Mouse (Mus musculus) ovary, adult 18-20 months (tissue): ENCODE data around the gene Rer1.
A peak's percentile ranks its signal among the peaks of the same experiment; 100 is the strongest.

ENCODE experiments used
- DNase-seq: peaks from one replicate; pipeline ENCODE4 v3.0.0; 2022; ENCODE audit warnings: low spot score, mixed read lengths

The Rer1 gene

GRCm38 (mm10) chr4:155086108-155087024 lies at the start of gene Rer1, which contains the start of gene Morn1:
Rer1 (minus strand) TSS chr4:155086382.
Morn1 (plus strand) TSS chr4:155086577.
- peak; percentile 99 for DNase-seq

GRCm38 (mm10) chr4:155134686-155135172 lies 48.5 kb upstream of the Rer1 start:
- no peak for DNase-seq

- no peak for DNase-seq
Observed at GRCm38 (mm10) chr4:155133658-155134417, 47.7 kb upstream of the Rer1 start.

GRCm38 (mm10) chr4:155133188-155133587 lies 47.0 kb upstream of the Rer1 start:
- DNase-seq = no peak

GRCm38 (mm10) chr4:155130616-155131015 lies 44.4 kb upstream of the Rer1 start:
- no peak for DNase-seq

- peak; percentile 83 for DNase-seq
Observed at GRCm38 (mm10) chr4:155129996-155130395, 43.8 kb upstream of the Rer1 start.

- DNase-seq = no peak
Observed at GRCm38 (mm10) chr4:155129132-155129917, 43.1 kb upstream of the Rer1 start.

GRCm38 (mm10) chr4:155128411-155128810 lies 42.2 kb upstream of the Rer1 start:
- DNase-seq = no peak

- no peak for DNase-seq
Observed at GRCm38 (mm10) chr4:155126602-155127372, 40.6 kb upstream of the Rer1 start.

- DNase-seq = no peak
Observed at GRCm38 (mm10) chr4:155126194-155126593, 40.0 kb upstream of the Rer1 start.

GRCm38 (mm10) chr4:155125310-155125709 lies 39.1 kb upstream of the Rer1 start:
- no peak for DNase-seq

- DNase-seq = no peak
Observed at GRCm38 (mm10) chr4:155123868-155124534, 37.8 kb upstream of the Rer1 start.

GRCm38 (mm10) chr4:155122444-155123040 lies 36.4 kb upstream of the Rer1 start:
- DNase-seq = peak; percentile 71

- DNase-seq = no peak
Observed at GRCm38 (mm10) chr4:155121915-155122443, 35.8 kb upstream of the Rer1 start.

- DNase-seq = no peak
Observed at GRCm38 (mm10) chr4:155121222-155121621, 35.0 kb upstream of the Rer1 start.

- no peak for DNase-seq
Observed at GRCm38 (mm10) chr4:155120583-155120982, 34.4 kb upstream of the Rer1 start.

- DNase-seq = no peak
Observed at GRCm38 (mm10) chr4:155120038-155120437, 33.9 kb upstream of the Rer1 start.

GRCm38 (mm10) chr4:155118278-155118677 lies 32.1 kb upstream of the Rer1 start:
- DNase-seq = no peak

- DNase-seq = no peak
Observed at GRCm38 (mm10) chr4:155117396-155117978, 31.3 kb upstream of the Rer1 start.
